In genomic region chr4:141734446-141735205, GRCm38 (mm10) we compare ENCODE assay signal across 8 mouse cellular contexts. TPM values are rescaled to one million over a fixed set of nuclear protein-coding genes. Genes with fewer than 3 reads are reported as not detected.
DNase-seq lines count a peak whose midpoint lies in the region; ATAC-seq and TF ChIP-seq lines count a peak whose summit lies in the region.

No protein-coding gene starts in this region.

- ATAC-seq in megakaryocyte, adult 5-6 weeks (ENCODE audit: poor library complexity, severe bottlenecking) = peak; percentile 96

- peak; percentile 83 for TF ChIP-seq POLR2A in cortical plate, adult 2 months (IDR thresholded peaks at IDR 0.05; ENCODE audit: extremely low read depth, insufficient read depth, low read length)

- H3K4me1 ChIP-seq in cortical plate, adult 2 months (ENCODE audit: control insufficient read depth, insufficient read depth, low read length) = peaks cover 3% of the 10 kb centered on the region; the same call in 1 of the 2 replicates

- no peak for TF ChIP-seq CTCF in cortical plate, adult 2 months (IDR thresholded peaks at IDR 0.05; ENCODE audit: extremely low read depth, insufficient read depth, low read length)

- H3K27ac ChIP-seq in cortical plate, adult 2 months (ENCODE audit: insufficient read depth, low read length) = no peak overlapping the region

- peak; percentile 67 for DNase-seq in adipocyte (ENCODE audit: low spot score)
- peak; percentile 79 to 90 for DNase-seq in gastrocnemius, adult 8-10 months (ENCODE audit: low spot score in 2 of 2)
- peak; percentile 95 for DNase-seq in hindlimb bud, embryonic 11.5 days (ENCODE audit: extremely low spot score, low read depth, low spot score)
- DNase-seq in left cerebral cortex, adult 8-10 months (ENCODE audit: low spot score in 2 of 2) = peak; percentile 77 to 96
- peak; percentile 96 for DNase-seq in right cerebral cortex, adult 18-20 months
- DNase-seq in urinary bladder, adult 2 months (ENCODE audit: low spot score) = peak; percentile 70

- peak overlapping the region; percentile 40 for H3K4me3 ChIP-seq in cortical plate, adult 2 months (ENCODE audit: insufficient read depth, low read length)

RNA-seq across cellular contexts. Expression of gene Ddi2, which starts 11.4 kb away (rescaled TPM):
- polyA plus RNA-seq in cortical plate, adult 2 months (2012; rRNA removed) = 20.7 and 21.1 TPM in 2 replicates
- total RNA-seq in gastrocnemius, adult 8-10 months (2022) = 10 to 100 TPM; 53.9 to 63.4 (median 56.8) TPM
- total RNA-seq in left cerebral cortex, adult 8-10 months (2022) = 10 to 100 TPM; 40.6 to 44.3 (median 42.9) TPM
- total RNA-seq in megakaryocyte, adult 5-6 weeks (2015) = 25.2 and 29.1 TPM in 2 replicates
- total RNA-seq in megakaryocyte, adult 5-6 weeks (2017) = 37.6 and 47.1 TPM in 2 replicates
- 38.9 and 40.9 TPM in 2 replicates for polyA plus RNA-seq in urinary bladder, adult 2 months (2012; rRNA removed)

RNA-seq across cellular contexts. Expression of gene Agmat, which starts 11.8 kb away (rescaled TPM):
- polyA plus RNA-seq in cortical plate, adult 2 months (2012; rRNA removed) = 2.2 and 2.4 TPM in 2 replicates
- total RNA-seq in gastrocnemius, adult 8-10 months (2022) = not detected
- total RNA-seq in left cerebral cortex, adult 8-10 months (2022) = 1 to 10 TPM; 1.2 to 3.1 (median 1.8) TPM
- not detected in 2 replicates for total RNA-seq in megakaryocyte, adult 5-6 weeks (2015)
- total RNA-seq in megakaryocyte, adult 5-6 weeks (2017) = not detected in 2 replicates
- polyA plus RNA-seq in urinary bladder, adult 2 months (2012; rRNA removed) = not detected in 2 replicates

RNA-seq across cellular contexts. Expression of gene Rsc1a1, which starts 49.2 kb away (rescaled TPM):
- polyA plus RNA-seq in cortical plate, adult 2 months (2012; rRNA removed) = 7.1 and 7.8 TPM in 2 replicates
- 10 to 100 TPM in 2 of 4 experiments, 1 to 10 TPM in 2; 6.0 to 12.0 (median 9.2) TPM for total RNA-seq in gastrocnemius, adult 8-10 months (2022)
- 1 to 10 TPM in 3 of 4 experiments, not detected in 1; 2.3 to 2.6 (median 2.3) TPM for total RNA-seq in left cerebral cortex, adult 8-10 months (2022)
- 26.8 and 33.7 TPM in 2 replicates for total RNA-seq in megakaryocyte, adult 5-6 weeks (2015)
- 9.5 and 16.2 TPM in 2 replicates for total RNA-seq in megakaryocyte, adult 5-6 weeks (2017)
- 14.4 and 17.2 TPM in 2 replicates for polyA plus RNA-seq in urinary bladder, adult 2 months (2012; rRNA removed)

RNA-seq across cellular contexts. Expression of gene Dnajc16, which starts 56.1 kb away (rescaled TPM):
- polyA plus RNA-seq in cortical plate, adult 2 months (2012; rRNA removed) = 30.1 and 31.8 TPM in 2 replicates
- total RNA-seq in gastrocnemius, adult 8-10 months (2022) = 10 to 100 TPM; 11.6 to 13.9 (median 13.8) TPM
- total RNA-seq in left cerebral cortex, adult 8-10 months (2022) = 10 to 100 TPM; 42.6 to 43.8 (median 42.8) TPM
- total RNA-seq in megakaryocyte, adult 5-6 weeks (2015) = 4.2 and 5.0 TPM in 2 replicates
- total RNA-seq in megakaryocyte, adult 5-6 weeks (2017) = 5.6 and 6.1 TPM in 2 replicates
- 12.8 and 13.0 TPM in 2 replicates for polyA plus RNA-seq in urinary bladder, adult 2 months (2012; rRNA removed)

RNA-seq across cellular contexts. Expression of gene Casp9, which starts 58.8 kb away (rescaled TPM):
- polyA plus RNA-seq in cortical plate, adult 2 months (2012; rRNA removed) = 20.8 and 21.6 TPM in 2 replicates
- 1 to 10 TPM; 1.5 to 2.5 (median 1.9) TPM for total RNA-seq in gastrocnemius, adult 8-10 months (2022)
- total RNA-seq in left cerebral cortex, adult 8-10 months (2022) = 10 to 100 TPM; 23.3 to 30.5 (median 25.5) TPM
- 14.9 and 16.3 TPM in 2 replicates for total RNA-seq in megakaryocyte, adult 5-6 weeks (2015)
- total RNA-seq in megakaryocyte, adult 5-6 weeks (2017) = 17.3 and 22.1 TPM in 2 replicates
- 15.7 and 16.9 TPM in 2 replicates for polyA plus RNA-seq in urinary bladder, adult 2 months (2012; rRNA removed)
